Mouse (Mus musculus) liver, postnatal 0 days (tissue): Measurements from ENCODE around the gene Il1f8.
"Not testable (repeated sequence)": the region's sequence is repeated elsewhere in the genome, so short reads cannot be mapped to it uniquely, and the experiment has no call there.

Experiments used
- CTCF ChIP-seq: sonication (generic); IDR thresholded peaks from 2 replicates; pipeline ENCODE4 v1.5.1; 2016; ENCODE audit warnings: antibody characterized with exemption, low read depth
- EP300 ChIP-seq: IDR thresholded peaks from 2 replicates; pipeline ENCODE4 v1.6.1; 2016; ENCODE audit warnings: antibody characterized with exemption, low read depth, mild to moderate bottlenecking

DNA sequence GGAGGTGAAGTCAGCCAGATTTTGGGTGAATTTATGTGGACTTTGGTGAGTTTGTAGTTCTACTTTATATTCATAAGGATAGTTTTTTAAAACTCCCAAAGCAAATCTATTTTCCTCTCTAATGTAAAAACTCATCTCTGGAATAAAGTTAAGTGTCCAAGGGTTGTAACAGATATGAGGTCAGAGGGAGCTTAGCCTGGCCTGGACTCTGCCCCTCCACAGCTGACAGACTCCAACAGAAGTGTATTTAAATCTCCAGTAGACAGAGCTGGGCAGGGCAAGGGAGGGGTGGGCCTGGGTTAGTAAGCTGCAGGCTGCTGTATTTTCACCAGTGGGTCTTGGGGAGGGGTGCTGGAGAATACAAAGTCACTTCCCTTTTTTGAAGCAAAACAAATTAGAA lies 31.1 kb downstream of the Il1f8 start:
- not testable (repeated sequence) for TF ChIP-seq CTCF, EP300
